Mouse (Mus musculus): ENCODE results near the gene Serping1.
"Not testable (repeated sequence)": the region's sequence is repeated elsewhere in the genome, so short reads cannot be mapped to it uniquely, and the experiment has no call there.

Gene Serping1

GRCm38 (mm10) chr2:84775241-84775640 lies at the start of gene Serping1:
Gene Serping1, minus strand, starts transcription at chr2:84775444.
- no peak for DNase-seq

- DNase-seq = no peak
Observed at GRCm38 (mm10) chr2:84823237-84823636, 48.0 kb upstream of the Serping1 start.

GRCm38 (mm10) chr2:84822552-84822951 lies 47.3 kb upstream of the Serping1 start, which contains the start of gene Smtnl1:
Gene Smtnl1, minus strand, starts transcription at chr2:84822652.
- DNase-seq = no peak

GRCm38 (mm10) chr2:84819861-84820260 lies 44.6 kb upstream of the Serping1 start:
- DNase-seq = no peak

- no peak for DNase-seq
Observed at GRCm38 (mm10) chr2:84812676-84813075, 37.4 kb upstream of the Serping1 start.

GRCm38 (mm10) chr2:84811880-84812279 lies 36.6 kb upstream of the Serping1 start:
- no peak for DNase-seq

GRCm38 (mm10) chr2:84810886-84811577 lies 35.8 kb upstream of the Serping1 start:
- peak; percentile 86 for DNase-seq

GRCm38 (mm10) chr2:84810526-84810885 lies 35.3 kb upstream of the Serping1 start:
- DNase-seq = no peak

GRCm38 (mm10) chr2:84809330-84809729 lies 34.1 kb upstream of the Serping1 start:
- DNase-seq = no peak

GRCm38 (mm10) chr2:84806546-84806945 lies 31.3 kb upstream of the Serping1 start:
- DNase-seq = no peak

- no peak for DNase-seq
Observed at GRCm38 (mm10) chr2:84803963-84804362, 28.7 kb upstream of the Serping1 start.

- DNase-seq = not testable (repeated sequence)
Observed at GRCm38 (mm10) chr2:84801223-84801622, 26.0 kb upstream of the Serping1 start.

- no peak for DNase-seq
Observed at GRCm38 (mm10) chr2:84800304-84800703, 25.1 kb upstream of the Serping1 start.

GRCm38 (mm10) chr2:84799041-84799561 lies 23.9 kb upstream of the Serping1 start:
- DNase-seq = peak; percentile 73

- DNase-seq = peak; percentile 67
Observed at GRCm38 (mm10) chr2:84798493-84798921, 23.3 kb upstream of the Serping1 start, which contains the start of gene Ube2l6. Gene Ube2l6, plus strand, starts transcription at chr2:84798828.

- peak; percentile 72 for DNase-seq
Observed at GRCm38 (mm10) chr2:84797833-84798492, 22.7 kb upstream of the Serping1 start.

GRCm38 (mm10) chr2:84793871-84794270 lies 18.6 kb upstream of the Serping1 start:
- no peak for DNase-seq

GRCm38 (mm10) chr2:84793154-84793553 lies 17.9 kb upstream of the Serping1 start:
- no peak for DNase-seq

- no peak for DNase-seq
Observed at GRCm38 (mm10) chr2:84792516-84792915, 17.3 kb upstream of the Serping1 start.

GRCm38 (mm10) chr2:84790418-84790817 lies 15.2 kb upstream of the Serping1 start:
- DNase-seq = no peak

GRCm38 (mm10) chr2:84788316-84788715 lies 13.1 kb upstream of the Serping1 start:
- no peak for DNase-seq

GRCm38 (mm10) chr2:84783840-84784566 lies 8.8 kb upstream of the Serping1 start:
- DNase-seq = no peak

- no peak for DNase-seq
Observed at GRCm38 (mm10) chr2:84783315-84783714, 8.1 kb upstream of the Serping1 start.
